ENCODE assay signal across 18 mouse cellular contexts in the genomic region with DNA sequence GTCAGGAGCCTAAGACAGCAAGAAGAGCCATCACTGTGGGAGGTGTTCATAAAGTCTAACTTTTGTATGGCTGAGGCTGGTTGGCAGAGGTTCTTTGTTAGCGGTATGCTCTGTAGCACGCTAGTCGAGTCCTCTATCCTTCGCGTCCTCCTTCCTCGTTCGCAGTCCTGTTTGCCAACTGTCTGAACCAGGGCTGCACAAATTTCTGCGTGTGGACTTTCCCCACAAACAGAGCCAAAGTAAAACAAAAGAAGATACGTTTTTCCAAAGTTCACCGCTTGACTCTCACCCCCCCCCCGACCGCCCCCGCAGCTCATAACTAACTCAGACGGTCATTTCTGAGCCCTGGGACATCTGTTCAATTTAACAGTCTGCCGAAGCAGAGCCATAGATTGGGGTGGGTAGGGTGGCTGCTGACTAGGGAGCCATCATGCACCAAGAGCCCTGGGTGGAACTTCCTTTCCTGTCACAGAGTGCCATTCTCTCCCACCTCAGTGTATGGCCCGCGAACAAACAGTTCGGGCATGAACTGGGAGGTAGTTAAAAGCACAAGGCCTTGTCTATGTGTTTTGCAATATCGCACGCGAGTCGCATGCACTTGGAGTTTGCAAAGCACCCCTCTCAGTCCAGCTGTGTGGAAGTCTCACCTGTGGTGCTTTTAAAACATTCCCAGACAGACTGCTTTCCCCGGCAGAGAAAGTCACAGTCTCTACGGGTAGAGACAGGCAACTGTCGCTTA.
"Had no signal": no experiment of that assay in that cellular context is flagged by ENCODE, and none has a peak within 500 bp of the region (broad histone marks: within the 10 kb centered on the region; RNA-seq: fewer than 3 reads in every experiment).

No protein-coding gene starts in this region.

- H3K4me2 ChIP-seq: lung, embryonic 14.5 days; midbrain, embryonic 12.5 days; neural tube, embryonic 13.5 days; neural tube, embryonic 15.5 days had no signal

- H3K9me3 ChIP-seq: neural tube, embryonic 13.5 days; neural tube, embryonic 15.5 days had no signal

- DNase-seq: lung, adult 18-20 months; lung, embryonic 14.5 days; lung, postnatal 10 days; lung, postnatal 4 days; midbrain, embryonic 14.5 days; retina, postnatal 1 day; right cerebral cortex, adult 18-20 months; right cerebral cortex, postnatal 25 days; right cerebral cortex, postnatal 4 days; spleen, adult 18-20 months; thymus, adult 18-20 months; thymus, postnatal 14 days; thymus, postnatal 36 days had no signal

- H3K36me3 ChIP-seq: midbrain, embryonic 12.5 days; neural tube, embryonic 13.5 days; neural tube, embryonic 15.5 days had no signal

- H3K9ac ChIP-seq: lung, embryonic 14.5 days; midbrain, embryonic 12.5 days; neural tube, embryonic 13.5 days; neural tube, embryonic 15.5 days had no signal

- H3K27me3 ChIP-seq: midbrain, embryonic 12.5 days; neural tube, embryonic 13.5 days; neural tube, embryonic 15.5 days had no signal

- H3K4me3 ChIP-seq: midbrain, embryonic 12.5 days; myocyte; neural tube, embryonic 13.5 days; neural tube, embryonic 15.5 days had no signal

- ATAC-seq: midbrain, embryonic 16.5 days had no signal

- H3K27ac ChIP-seq: midbrain, embryonic 12.5 days; neural tube, embryonic 13.5 days; neural tube, embryonic 15.5 days had no signal
